Mouse (Mus musculus) bone marrow, adult 2 months (tissue): ENCODE measurements around the gene Nosip.

ENCODE experiments used
- CTCF ChIP-seq: fragments of 200-500 bp; IDR thresholded peaks from 2 replicates; pipeline ENCODE4 v1.5.1; 2011; ENCODE audit warnings: low read length, control low read depth; ENCODE audit not compliant: control insufficient read depth, insufficient read depth
- POLR2A ChIP-seq: fragments of 200-500 bp; IDR thresholded peaks from 2 replicates; pipeline ENCODE4 v1.6.1; 2011; ENCODE audit warnings: low read depth, mild to moderate bottlenecking, control low read depth, low read length, borderline replicate concordance; ENCODE audit not compliant: control insufficient read depth

- TF ChIP-seq POLR2A = no peak
- no peak for TF ChIP-seq CTCF
Observed at GRCm38 (mm10) chr7:45081016-45081415, 18.8 kb downstream of the Nosip start.
